9 mouse cellular contexts compared by ENCODE assay signal in genomic region chr3:80802596-80803081, GRCm38 (mm10). TPM values are rescaled to one million over a fixed set of nuclear protein-coding genes. Genes with fewer than 3 reads are reported as not detected.
DNase-seq lines count a peak whose midpoint lies in the region; ATAC-seq and TF ChIP-seq lines count a peak whose summit lies in the region.
"Had no signal": no experiment of that assay in that cellular context is flagged by ENCODE, and none has a peak within 500 bp of the region (broad histone marks: within the 10 kb centered on the region; RNA-seq: fewer than 3 reads in every experiment).

Gria2 (minus strand) TSS chr3:80802835.

- ATAC-seq in granulocyte monocyte progenitor cell, adult 5-6 weeks (replicated peaks; ENCODE audit: poor library complexity, severe bottlenecking), result peak; percentile 67

- peak; percentile 21 for DNase-seq in gastrocnemius, adult 2 months
- no peak for DNase-seq in gastrocnemius, adult 18-20 months (ENCODE audit: low spot score)
- peak; percentile 91 for DNase-seq in embryo, embryonic 10 days (ENCODE audit: low spot score)
- peak; percentile 20 for DNase-seq in kidney, adult 18-20 months
- peak; percentile 93 for DNase-seq in left cerebral cortex, postnatal 4 days

- no peak within 1 kb of the TSS for H3K4me2 ChIP-seq in myocyte (ENCODE audit: low read depth)

- H3K27me3 ChIP-seq in myocyte (ENCODE audit: control insufficient read depth, insufficient read depth, insufficient read length), result peaks cover 23% of the 10 kb centered on the region
- H3K27me3 ChIP-seq in testis, adult 2 months (ENCODE audit: control insufficient read depth, insufficient read depth, low read length), result no peaks in the 10 kb centered on the region

- no peak for TF ChIP-seq POLR2A in myocyte (IDR thresholded peaks at IDR 0.05; ENCODE audit: insufficient read length, low read depth)
- TF ChIP-seq POLR2A in testis, adult 2 months (IDR thresholded peaks at IDR 0.05; ENCODE audit: control insufficient read depth, low read depth, low read length), result no peak

- no peak for TF ChIP-seq CTCF in gastrocnemius, adult 2 months (IDR thresholded peaks at IDR 0.05)
- no peak for TF ChIP-seq CTCF in testis, adult 2 months (IDR thresholded peaks at IDR 0.05; ENCODE audit: control insufficient read depth, insufficient read depth, insufficient replicate concordance, low read depth, low read length)

- intact Hi-C loops in gastrocnemius, adult 2 months (cut with DNase I), result no loop called here
- intact Hi-C loops in left cerebral cortex, postnatal 4 days (cut with DNase I), result loop anchor here (5.0 to 10.0 kb wide), 3 partner anchors 720 to 1122 kb away; no protein-coding TSS in a partner anchor

- no peaks in the 10 kb centered on the region for H3K36me3 ChIP-seq in myocyte (ENCODE audit: control insufficient read depth, insufficient read depth)
- no peaks in the 10 kb centered on the region for H3K36me3 ChIP-seq in testis, adult 2 months (ENCODE audit: control insufficient read depth, insufficient read depth, low read length)

- peaks cover 4% of the 10 kb centered on the region; the same call in 1 of the 2 replicates for H3K4me1 ChIP-seq in testis, adult 2 months (ENCODE audit: control insufficient read depth, insufficient read depth, low read length)

- H3ac ChIP-seq in myocyte (ENCODE audit: control insufficient read depth, insufficient read length), result no peak within 1 kb of the TSS

- H3K4me3 ChIP-seq in gastrocnemius, adult 2 months, result peak within 1 kb of the TSS; percentile 38
- no peak within 1 kb of the TSS for H3K4me3 ChIP-seq in myocyte
- H3K4me3 ChIP-seq in testis, adult 2 months (ENCODE audit: control insufficient read depth, low read depth, low read length), result peak within 1 kb of the TSS; percentile 36

- H3K79me2 ChIP-seq in myocyte (ENCODE audit: control insufficient read depth, insufficient read depth), result no peaks in the 10 kb centered on the region

- no peak within 1 kb of the TSS for H3K27ac ChIP-seq in gastrocnemius, adult 2 months
- no peak within 1 kb of the TSS for H3K27ac ChIP-seq in testis, adult 2 months (ENCODE audit: control insufficient read depth, insufficient read depth, low read depth, low read length)

TF ChIP-seq in myocyte, 11 proteins besides CTCF, POLR2A, EP300 and RAD21:
- TF ChIP-seq MYOG (IDR thresholded peaks at IDR 0.05; ENCODE audit: control insufficient read depth in 1 of 3, insufficient read depth in 1 of 3, insufficient read length in 2 of 3, low read depth in 2 of 3), result no peak
- no peak for TF ChIP-seq TCF3 (IDR thresholded peaks at IDR 0.05; ENCODE audit: insufficient read length, low read depth)
- TF ChIP-seq REST (IDR thresholded peaks at IDR 0.05; ENCODE audit: insufficient read depth, insufficient read length), result peak; percentile 94
- no peak for TF ChIP-seq CEBPB (IDR thresholded peaks at IDR 0.05; ENCODE audit: insufficient read depth, poor library complexity, severe bottlenecking)
- no peak for TF ChIP-seq SRF (IDR thresholded peaks at IDR 0.05; ENCODE audit: control insufficient read depth, insufficient read length, low read depth)

RNA-seq across cellular contexts. Expression of gene Gria2, which starts in this region (rescaled TPM):
- total RNA-seq in gastrocnemius, adult 2 months (2021), result under 1 TPM in 1 of 2 experiments, not detected in 1; 0.06 TPM
- total RNA-seq in gastrocnemius, adult 18-20 months (2021), result under 1 TPM; 0.07 to 0.14 TPM
- not detected in 2 replicates for total RNA-seq in granulocyte monocyte progenitor cell, adult 5-6 weeks (2014; fragmentation: Nextera tagmentation)
- total RNA-seq in granulocyte monocyte progenitor cell, adult 5-6 weeks (2017), result not detected in 2 replicates
- 100 to 1,000 TPM; 383 to 396 TPM for total RNA-seq in left cerebral cortex, postnatal 4 days (2021)
- not detected for polyA plus RNA-seq in myocyte (2012; fragmentation: generic; extraction: Trizol)
- 0.02 and 0.06 TPM in 2 replicates for polyA plus RNA-seq in testis, adult 2 months (2012; rRNA removed)
- polyA plus RNA-seq: C2C12 had no signal

Comparison
In these comparisons a context has a peak if more than half of its experiments do, and no peak if none do; other contexts are left out.
1. RNA of gene Gria2 (total RNA-seq): 383 to 396 TPM in left cerebral cortex, postnatal 4 days; 0.07 to 0.14 TPM in gastrocnemius, adult 18-20 months, 0.06 TPM in gastrocnemius, adult 2 months and not detected in granulocyte monocyte progenitor cell, adult 5-6 weeks; every median in the first group is over 100 times any median in the second.
2. Peak in DNase-seq and H3K4me3 ChIP-seq in gastrocnemius, adult 2 months; RNA of the gene not detected or under 1 TPM.
3. Peak in ATAC-seq in granulocyte monocyte progenitor cell, adult 5-6 weeks; RNA of the gene not detected or under 1 TPM.